Mouse (Mus musculus) liver, postnatal 0 days (tissue): ENCODE results near the gene Zfand3. TPM values are rescaled to one million over a fixed set of nuclear protein-coding genes. Genes with fewer than 3 reads are reported as not detected.
A peak's percentile ranks its signal among the peaks of the same experiment; 100 is the strongest.

Experiments used
- ATAC-seq: fragments of 200-750 bp; cut with Nextera tagmentation; 2 replicates; pipeline ENCODE4 v1.8.0; 2017; ENCODE audit warnings: mild to moderate bottlenecking, moderate library complexity
- DNase-seq: peaks from one replicate; pipeline ENCODE4 v3.0.0-alpha.2; 2016
- H3K27ac ChIP-seq: fragments of 300-500 bp; sonication (generic); 2 replicates; pipeline ENCODE4 v1.5.1; 2014; ENCODE audit warnings: antibody characterized with exemption, moderate library complexity, mild to moderate bottlenecking, low read depth
- H3K27me3 ChIP-seq: fragments of 300-500 bp; sonication (generic); 2 replicates; pipeline ENCODE4 v1.6.1; 2014; ENCODE audit warnings: low read length, control low read depth, mixed read lengths; ENCODE audit not compliant: insufficient read depth
- H3K36me3 ChIP-seq: fragments of 300-500 bp; sonication (generic); replicated peaks from 2 replicates; pipeline ENCODE4 v1.6.1; 2014; ENCODE audit warnings: mild to moderate bottlenecking, control low read depth, low read length, moderate library complexity, mixed read lengths; ENCODE audit not compliant: insufficient read depth
- H3K4me1 ChIP-seq: fragments of 300-500 bp; sonication (generic); 2 replicates; pipeline ENCODE4 v1.6.1; 2014; ENCODE audit warnings: antibody characterized with exemption, mild to moderate bottlenecking, control low read depth; ENCODE audit not compliant: insufficient read depth
- H3K4me2 ChIP-seq: fragments of 300-500 bp; sonication (generic); 2 replicates; pipeline ENCODE4 v1.6.1; 2014; ENCODE audit warnings: low read depth, mild to moderate bottlenecking, low read length, moderate library complexity, mixed read lengths
- H3K4me3 ChIP-seq: fragments of 300-500 bp; sonication (generic); 2 replicates; pipeline ENCODE4 v1.5.1; 2014; ENCODE audit warnings: low read depth, low read length
- H3K9ac ChIP-seq: fragments of 300-500 bp; sonication (generic); replicated peaks from 2 replicates; pipeline ENCODE4 v1.6.1; 2014; ENCODE audit warnings: mild to moderate bottlenecking, moderate library complexity
- H3K9me3 ChIP-seq: fragments of 300-500 bp; sonication (generic); 2 replicates; pipeline ENCODE4 v1.6.1; 2016; ENCODE audit warnings: mild to moderate bottlenecking, control low read depth, low read length, mixed read lengths
- CTCF ChIP-seq: sonication (generic); IDR thresholded peaks from 2 replicates; pipeline ENCODE4 v1.5.1; 2016; ENCODE audit warnings: antibody characterized with exemption, low read depth
- EP300 ChIP-seq: IDR thresholded peaks from 2 replicates; pipeline ENCODE4 v1.6.1; 2016; ENCODE audit warnings: antibody characterized with exemption, low read depth, mild to moderate bottlenecking
- WGBS: fragments of 180-500 bp; shearing (Covaris S2); extraction: QIAGEN DNeasy Blood & Tissue Kit; methylation state at CpG from one replicate; pipeline ENCODE4 v1.1.7; 2014; ENCODE audit not compliant: insufficient replicate concordance; 5-methylcytosine and 5-hydroxymethylcytosine counted together
- polyA plus RNA-seq: library from polyadenylated mRNA; unstranded; fragments of >200 nt; fragmentation: Nextera tagmentation; extraction: Ambion mirVana; gene quantifications from 2 replicates; pipeline ENCODE4 v1.2.1, GENCODE M21; 2015

The Zfand3 gene
- polyA plus RNA-seq, 1 experiment from 2014 or later, result 24.7 TPM

- no peak for DNase-seq
- peak; percentile 39 for TF ChIP-seq CTCF
- TF ChIP-seq EP300, result no peak
Observed at GRCm38 (mm10) chr17:30194629-30195445, 190.3 kb downstream of the Zfand3 start.

GRCm38 (mm10) chr17:30195591-30196183 lies 191.2 kb downstream of the Zfand3 start:
- no peak overlapping the region for H3K9ac ChIP-seq
- H3K27ac ChIP-seq, result no peak overlapping the region
- DNase-seq (no peak), ATAC-seq (no peak)
- WGBS, result 87% methylated on average over 13 of the region's 21 CpGs
- H3K4me3 ChIP-seq, result no peak overlapping the region
- H3K36me3 ChIP-seq, result peaks cover 19% of the 10 kb centered on the region
- H3K4me1 ChIP-seq, result peaks cover 2% of the 10 kb centered on the region; the same call in 1 of the 2 replicates
- no peaks in the 10 kb centered on the region for H3K27me3 ChIP-seq
- no peak overlapping the region for H3K4me2 ChIP-seq
- no peaks in the 10 kb centered on the region for H3K9me3 ChIP-seq
- TF ChIP-seq CTCF (no peak), EP300 (no peak)

More at GRCm38 (mm10) chr17:30194629-30195445, 190.3 kb downstream of the Zfand3 start:
- Histone ChIP-seq H3K36me3 (peaks cover 15% of the 10 kb centered on the region), H3K27me3 (no peaks in the 10 kb centered on the region), H3K4me1 (peaks cover 2% of the 10 kb centered on the region; the same call in 1 of the 2 replicates), H3K4me3 (no peak overlapping the region), H3K9ac (no peak overlapping the region), H3K9me3 (no peaks in the 10 kb centered on the region), H3K4me2 (no peak overlapping the region), H3K27ac (no peak overlapping the region)
- no peak for ATAC-seq
- WGBS, result 70% methylated on average over 11 of the region's 11 CpGs

- Histone ChIP-seq H3K4me1 (peaks cover 2% of the 10 kb centered on the region; the same call in 1 of the 2 replicates), H3K36me3 (peaks cover 19% of the 10 kb centered on the region), H3K4me3 (no peak overlapping the region), H3K4me2 (0 out of 2 replicates have a peak overlapping the region, but pooled peaks have one; percentile 1), H3K27me3 (no peaks in the 10 kb centered on the region), H3K27ac (no peak overlapping the region), H3K9ac (no peak overlapping the region), H3K9me3 (no peaks in the 10 kb centered on the region)
- 81% methylated on average over 17 of the region's 17 CpGs for WGBS
- DNase-seq (no peak), ATAC-seq (peak; percentile 40; the same call in 1 of the 2 replicates)
- no peak for TF ChIP-seq CTCF
- TF ChIP-seq EP300, result no peak
Observed at GRCm38 (mm10) chr17:30196401-30197279, 192.1 kb downstream of the Zfand3 start.

- TF ChIP-seq CTCF (no peak), EP300 (no peak)
- peaks cover 2% of the 10 kb centered on the region; the same call in 1 of the 2 replicates for H3K4me1 ChIP-seq
- H3K4me3 ChIP-seq, result no peak overlapping the region
- ATAC-seq (0 out of 2 replicates have a peak, but pooled peaks have one; percentile 21), DNase-seq (no peak)
- peaks cover 17% of the 10 kb centered on the region for H3K36me3 ChIP-seq
- peak overlapping the region; percentile 62; the same call in 1 of the 2 replicates for H3K27ac ChIP-seq
- 41% methylated on average over 12 of the region's 12 CpGs for WGBS
- H3K9ac ChIP-seq, result no peak overlapping the region
- 0 out of 2 replicates have a peak overlapping the region, but pooled peaks have one; percentile 1 for H3K4me2 ChIP-seq
- H3K9me3 ChIP-seq, result no peaks in the 10 kb centered on the region
- no peaks in the 10 kb centered on the region for H3K27me3 ChIP-seq
Observed at GRCm38 (mm10) chr17:30197280-30198030, 192.9 kb downstream of the Zfand3 start.

GRCm38 (mm10) chr17:30198422-30198821 lies 193.9 kb downstream of the Zfand3 start:
- ATAC-seq (no peak), DNase-seq (no peak)
- TF ChIP-seq EP300 (no peak), CTCF (no peak)
- Histone ChIP-seq H3K9ac (no peak overlapping the region), H3K27ac (no peak overlapping the region), H3K4me3 (no peak overlapping the region), H3K27me3 (no peaks in the 10 kb centered on the region), H3K4me2 (no peak overlapping the region), H3K36me3 (peaks cover 9% of the 10 kb centered on the region), H3K9me3 (no peaks in the 10 kb centered on the region), H3K4me1 (peaks cover 2% of the 10 kb centered on the region; the same call in 1 of the 2 replicates)
- WGBS, result 69% methylated on average over 10 of the region's 10 CpGs
